Mouse (Mus musculus) cortical plate, adult 2 months (tissue): ENCODE data around the gene Kctd2. TPM values are rescaled to one million over a fixed set of nuclear protein-coding genes. Genes with fewer than 3 reads are reported as not detected.
A peak's percentile ranks its signal among the peaks of the same experiment; 100 is the strongest.
"Not testable (repeated sequence)": the region's sequence is repeated elsewhere in the genome, so short reads cannot be mapped to it uniquely, and the experiment has no call there.

Source experiments
- H3K27ac ChIP-seq: fragments of 200-500 bp; 2 replicates; pipeline ENCODE4 v1.5.1; 2012; ENCODE audit warnings: low read length, control low read depth, inconsistent platforms; ENCODE audit not compliant: insufficient read depth
- H3K4me1 ChIP-seq: fragments of 200-500 bp; 2 replicates; pipeline ENCODE4 v1.6.1; 2011; ENCODE audit warnings: low read length; ENCODE audit not compliant: control insufficient read depth, insufficient read depth
- H3K4me3 ChIP-seq: fragments of 200-500 bp; 2 replicates; pipeline ENCODE4 v1.5.1; 2011; ENCODE audit warnings: mild to moderate bottlenecking, low read length, control low read depth; ENCODE audit not compliant: insufficient read depth
- CTCF ChIP-seq: fragments of 200-500 bp; IDR thresholded peaks from 2 replicates; pipeline ENCODE4 v1.5.1; 2011; ENCODE audit warnings: mild to moderate bottlenecking, control low read depth, low read length; ENCODE audit not compliant: insufficient read depth; ENCODE audit errors: extremely low read depth
- POLR2A ChIP-seq: fragments of 200-500 bp; IDR thresholded peaks from 2 replicates; pipeline ENCODE4 v1.6.1; 2011; ENCODE audit warnings: mild to moderate bottlenecking, low read length, control low read depth; ENCODE audit not compliant: insufficient read depth; ENCODE audit errors: extremely low read depth
- polyA plus RNA-seq: library from polyadenylated mRNA; depleted of rRNA; stranded (reverse); fragments of >200 nt; gene quantifications from 2 replicates; pipeline ENCODE4 v1.2.3, GENCODE M21; 2012

The Kctd2 gene
- polyA plus RNA-seq, 1 experiment = 75.0 TPM

GRCm38 (mm10) chr11:115461846-115462242 lies 41.9 kb downstream of the Kctd2 start:
- Histone ChIP-seq H3K27ac (no peak overlapping the region), H3K4me3 (no peak overlapping the region), H3K4me1 (no peaks in the 10 kb centered on the region)
- TF ChIP-seq POLR2A = no peak
- TF ChIP-seq CTCF = no peak

GRCm38 (mm10) chr11:115462243-115462891 lies 42.4 kb downstream of the Kctd2 start, which contains the start of gene Slc16a5:
Gene Slc16a5, plus strand, starts transcription at chr11:115462474.
- H3K27ac ChIP-seq = no peak within 1 kb of the TSS
- no peak within 1 kb of the TSS for H3K4me3 ChIP-seq
- H3K4me1 ChIP-seq = no peaks in the 10 kb centered on the region
- TF ChIP-seq POLR2A (no peak), CTCF (no peak)

- no peaks in the 10 kb centered on the region for H3K4me1 ChIP-seq
- TF ChIP-seq POLR2A (no peak), CTCF (no peak)
- no peak overlapping the region for H3K4me3 ChIP-seq
- no peak overlapping the region for H3K27ac ChIP-seq
Observed at GRCm38 (mm10) chr11:115463397-115463796, 43.5 kb downstream of the Kctd2 start.

GRCm38 (mm10) chr11:115464851-115465250 lies 44.9 kb downstream of the Kctd2 start:
- no peaks in the 10 kb centered on the region for H3K4me1 ChIP-seq
- H3K4me3 ChIP-seq = no peak overlapping the region
- no peak for TF ChIP-seq POLR2A
- no peak for TF ChIP-seq CTCF
- H3K27ac ChIP-seq = no peak overlapping the region

GRCm38 (mm10) chr11:115467217-115467618 lies 47.3 kb downstream of the Kctd2 start:
- Histone ChIP-seq H3K4me1 (no peaks in the 10 kb centered on the region), H3K4me3 (no peak overlapping the region), H3K27ac (no peak overlapping the region)
- TF ChIP-seq POLR2A (no peak), CTCF (no peak)

- TF ChIP-seq POLR2A (no peak), CTCF (no peak)
- H3K27ac ChIP-seq = no peak overlapping the region
- no peak overlapping the region for H3K4me3 ChIP-seq
- peaks cover 5% of the 10 kb centered on the region; the same call in 1 of the 2 replicates for H3K4me1 ChIP-seq
Observed at GRCm38 (mm10) chr11:115472183-115472582, 52.3 kb downstream of the Kctd2 start.

GRCm38 (mm10) chr11:115473626-115474275 lies 53.8 kb downstream of the Kctd2 start:
- Histone ChIP-seq H3K4me3 (no peak overlapping the region), H3K4me1 (peaks cover 8% of the 10 kb centered on the region), H3K27ac (peak overlapping the region; percentile 50)
- TF ChIP-seq POLR2A = no peak; the same call in 1 of the 2 replicates
- TF ChIP-seq CTCF = peak; percentile 99

GRCm38 (mm10) chr11:115475025-115475757 lies 55.3 kb downstream of the Kctd2 start, which contains the start of gene Armc7:
Gene Armc7, plus strand, starts transcription at chr11:115475667.
- H3K4me3 ChIP-seq = peak within 1 kb of the TSS; percentile 54
- H3K4me1 ChIP-seq = peaks cover 9% of the 10 kb centered on the region
- H3K27ac ChIP-seq = peak within 1 kb of the TSS; percentile 78
- TF ChIP-seq CTCF = no peak
- TF ChIP-seq POLR2A = peak; percentile 84

GRCm38 (mm10) chr11:115475758-115476237 lies 55.9 kb downstream of the Kctd2 start:
- peaks cover 9% of the 10 kb centered on the region for H3K4me1 ChIP-seq
- H3K4me3 ChIP-seq = peak overlapping the region; percentile 54
- TF ChIP-seq CTCF = no peak
- TF ChIP-seq POLR2A = no peak
- H3K27ac ChIP-seq = no peak overlapping the region

GRCm38 (mm10) chr11:115476630-115477029 lies 56.7 kb downstream of the Kctd2 start:
- H3K27ac ChIP-seq = not testable (repeated sequence)
- peak overlapping the region; percentile 54; the same call in 1 of the 2 replicates for H3K4me3 ChIP-seq
- peaks cover 12% of the 10 kb centered on the region for H3K4me1 ChIP-seq

- not testable (repeated sequence) for H3K27ac ChIP-seq, H3K4me3 ChIP-seq
- peaks cover 12% of the 10 kb centered on the region for H3K4me1 ChIP-seq
Observed at GRCm38 (mm10) chr11:115477388-115477787, 57.5 kb downstream of the Kctd2 start.
